Mouse (Mus musculus) cerebellum, adult 2 months (tissue): ENCODE measurements around the gene Nadk.

Experiments used
- CTCF ChIP-seq: fragments of 200-500 bp; IDR thresholded peaks from 2 replicates; pipeline ENCODE4 v1.5.1; 2011; ENCODE audit warnings: low read depth, mild to moderate bottlenecking, control low read depth, low read length, moderate library complexity, borderline replicate concordance; ENCODE audit not compliant: insufficient read depth
- POLR2A ChIP-seq: fragments of 200-500 bp; IDR thresholded peaks from 2 replicates; pipeline ENCODE4 v1.6.1; 2011; ENCODE audit warnings: low read length, control low read depth, borderline replicate concordance; ENCODE audit not compliant: insufficient read depth

- TF ChIP-seq CTCF (no peak), POLR2A (no peak)
Measured at GRCm38 (mm10) chr4:155529294-155529693, 32.9 kb upstream of the Nadk start.
